Mouse (Mus musculus) ES-Bruce4 (cell line): ENCODE results near the gene Spats2l. TPM values are rescaled to one million over a fixed set of nuclear protein-coding genes. Genes with fewer than 3 reads are reported as not detected.
A peak's percentile ranks its signal among the peaks of the same experiment; 100 is the strongest.

ENCODE experiments used
- H3K27ac ChIP-seq: 2 replicates; pipeline ENCODE4 v1.5.1; 2012; ENCODE audit warnings: low read length, inconsistent platforms; ENCODE audit not compliant: insufficient read depth
- H3K27me3 ChIP-seq: 2 replicates; pipeline ENCODE4 v1.6.1; 2012; ENCODE audit warnings: mild to moderate bottlenecking, low read length, inconsistent platforms; ENCODE audit not compliant: control insufficient read depth, poor library complexity, insufficient read depth, severe bottlenecking
- H3K36me3 ChIP-seq: 2 replicates; pipeline ENCODE4 v1.6.1; 2012; ENCODE audit warnings: inconsistent platforms, mild to moderate bottlenecking, low read length, moderate library complexity; ENCODE audit not compliant: control insufficient read depth, poor library complexity, insufficient read depth, severe bottlenecking
- H3K4me1 ChIP-seq: one replicate; pipeline ENCODE4 v1.8.1; 2011; ENCODE audit warnings: low read length; ENCODE audit not compliant: control insufficient read depth, insufficient read depth
- H3K4me3 ChIP-seq: 2 replicates; pipeline ENCODE4 v1.5.1; 2011; ENCODE audit warnings: low read depth, mild to moderate bottlenecking, low read length
- H3K9ac ChIP-seq: 2 replicates; pipeline ENCODE4 v1.6.1; 2012; ENCODE audit warnings: low read depth, mild to moderate bottlenecking, inconsistent platforms; ENCODE audit not compliant: poor library complexity, severe bottlenecking
- H3K9me3 ChIP-seq: replicated peaks from 2 replicates; pipeline ENCODE4 v1.6.1; 2012; ENCODE audit warnings: mild to moderate bottlenecking, low read length, inconsistent platforms; ENCODE audit not compliant: control insufficient read depth, poor library complexity, insufficient read depth, severe bottlenecking
- CTCF ChIP-seq: IDR thresholded peaks from one replicate; pipeline ENCODE4 v1.8.1; 2011; ENCODE audit warnings: low read depth, low read length
- EP300 ChIP-seq: IDR thresholded peaks from 2 replicates; pipeline ENCODE4 v1.6.1; 2011; ENCODE audit warnings: low read depth, low read length; ENCODE audit not compliant: insufficient read depth
- POLR2A ChIP-seq: IDR thresholded peaks from one replicate; pipeline ENCODE4 v1.8.1; 2011; ENCODE audit warnings: low read length; ENCODE audit not compliant: insufficient read depth
- polyA plus RNA-seq: library from polyadenylated mRNA; stranded (reverse); fragments of >200 nt; gene quantifications from 2 replicates; pipeline ENCODE4 v1.2.4, GENCODE M21; 2011; ENCODE audit warnings: low read depth; ENCODE audit not compliant: missing spikeins, insufficient read depth, insufficient read length

Gene Spats2l
- 13.6 and 14.1 TPM in 2 replicates for polyA plus RNA-seq

DNA sequence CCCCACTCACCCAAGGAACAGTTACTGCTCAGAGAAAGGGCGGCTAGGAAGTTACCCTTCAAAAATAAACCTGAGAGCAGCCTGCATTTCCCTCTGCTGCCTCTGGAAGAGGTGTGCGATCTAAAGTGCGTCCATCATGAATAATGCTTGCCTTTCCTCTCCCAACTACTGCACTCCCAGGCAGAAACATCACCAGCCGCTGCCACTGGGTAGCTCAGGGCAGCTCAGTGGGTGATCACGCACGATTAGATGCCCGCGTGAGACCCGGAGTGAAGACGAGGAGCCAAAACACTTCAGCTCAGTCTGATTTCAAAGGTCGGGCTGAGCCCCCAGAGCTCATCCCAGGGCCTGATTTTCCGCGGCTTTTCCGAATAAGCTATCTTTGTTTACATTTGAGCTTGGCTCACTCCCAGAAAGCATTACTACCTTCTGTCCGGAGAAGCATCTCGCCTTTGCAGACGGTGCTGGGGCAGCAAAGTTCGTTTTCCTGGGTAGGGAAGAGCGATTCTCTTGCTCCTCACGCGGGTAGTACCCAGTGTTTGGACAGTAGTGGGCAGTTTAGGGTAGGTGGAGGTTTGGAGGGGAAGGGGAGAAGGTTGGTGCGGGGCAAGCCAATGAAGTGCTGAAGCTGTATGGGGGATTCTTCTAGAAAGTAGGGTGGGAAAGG is at the start of gene Spats2l:
Gene Spats2l, plus strand, starts transcription at position 162 of the 667 bp plus-strand sequence.
- Histone ChIP-seq H3K9me3 (no peaks in the 10 kb centered on the region), H3K4me3 (peak within 1 kb of the TSS; percentile 99), H3K36me3 (no peaks in the 10 kb centered on the region), H3K27ac (no peak within 1 kb of the TSS), H3K27me3 (no peaks in the 10 kb centered on the region), H3K9ac (peak within 1 kb of the TSS; percentile 75), H3K4me1 (no peaks in the 10 kb centered on the region)
- TF ChIP-seq EP300 (no peak), CTCF (no peak), POLR2A (no peak)

DNA sequence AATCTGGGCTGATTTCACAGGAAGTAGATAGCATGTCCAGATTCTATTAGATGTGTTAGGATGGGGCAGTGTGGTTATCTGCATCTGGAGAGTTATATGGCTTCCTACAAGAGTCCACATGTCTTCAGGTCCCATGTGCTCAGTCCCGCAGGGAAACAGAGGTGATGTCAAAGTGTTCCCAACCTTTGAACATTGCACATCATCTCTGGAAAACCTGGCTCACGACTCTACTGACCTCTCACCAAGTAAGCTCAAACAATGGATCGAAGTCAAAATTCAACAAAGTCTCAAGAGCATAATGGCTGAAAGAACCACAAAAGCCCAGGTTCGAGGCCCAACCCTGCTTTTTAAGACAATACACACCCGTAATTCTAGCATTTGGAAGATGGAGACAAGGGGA is 48.7 kb upstream of the Spats2l start:
- H3K27ac ChIP-seq: no peak overlapping the region
- TF ChIP-seq EP300: no peak
- no peak for TF ChIP-seq CTCF
- no peak for TF ChIP-seq POLR2A
- H3K4me1 ChIP-seq: no peaks in the 10 kb centered on the region
- H3K9ac ChIP-seq: no peak overlapping the region
- H3K27me3 ChIP-seq: no peaks in the 10 kb centered on the region
- no peak overlapping the region for H3K4me3 ChIP-seq
- no peaks in the 10 kb centered on the region for H3K9me3 ChIP-seq
- H3K36me3 ChIP-seq: no peaks in the 10 kb centered on the region

- no peak for TF ChIP-seq EP300
- no peak for TF ChIP-seq POLR2A
- TF ChIP-seq CTCF: no peak
- H3K27me3 ChIP-seq: no peaks in the 10 kb centered on the region; the same call in 1 of the 2 replicates
- H3K9me3 ChIP-seq: no peaks in the 10 kb centered on the region
- H3K36me3 ChIP-seq: no peaks in the 10 kb centered on the region
- no peaks in the 10 kb centered on the region for H3K4me1 ChIP-seq
- H3K27ac ChIP-seq: no peak overlapping the region
- H3K4me3 ChIP-seq: no peak overlapping the region
- no peak overlapping the region for H3K9ac ChIP-seq
Observed at GRCm38 (mm10) chr1:57735877-57736276, 38.1 kb upstream of the Spats2l start.

DNA sequence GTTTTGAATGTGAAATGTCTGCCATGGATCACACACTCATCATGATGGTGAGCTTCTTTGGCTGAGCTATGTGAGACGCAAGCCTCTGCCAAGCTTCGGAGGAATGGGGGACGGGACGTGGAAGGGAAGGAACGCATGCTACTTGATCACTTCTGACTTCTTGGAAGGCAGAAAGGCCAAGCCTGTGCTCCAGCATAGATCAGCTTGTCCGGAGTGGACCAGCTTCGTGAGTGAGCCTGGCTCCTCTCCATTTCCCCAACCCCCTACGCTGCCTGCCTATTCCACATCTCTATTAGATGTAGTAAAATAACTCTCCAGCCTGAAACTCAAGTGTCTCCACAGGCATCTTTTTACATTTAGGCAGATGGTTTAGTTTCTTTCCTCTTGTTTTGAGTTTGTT is 32.2 kb upstream of the Spats2l start:
- TF ChIP-seq CTCF (no peak), POLR2A (no peak), EP300 (no peak)
- no peaks in the 10 kb centered on the region for H3K36me3 ChIP-seq
- H3K9ac ChIP-seq: no peak overlapping the region
- H3K27me3 ChIP-seq: no peaks in the 10 kb centered on the region
- H3K4me3 ChIP-seq: no peak overlapping the region
- H3K4me1 ChIP-seq: no peaks in the 10 kb centered on the region
- no peaks in the 10 kb centered on the region for H3K9me3 ChIP-seq
- no peak overlapping the region for H3K27ac ChIP-seq

GRCm38 (mm10) chr1:57742266-57742665 is 31.7 kb upstream of the Spats2l start:
- Histone ChIP-seq H3K27me3 (no peaks in the 10 kb centered on the region), H3K4me3 (no peak overlapping the region), H3K36me3 (no peaks in the 10 kb centered on the region), H3K4me1 (no peaks in the 10 kb centered on the region), H3K9ac (no peak overlapping the region), H3K9me3 (no peaks in the 10 kb centered on the region), H3K27ac (no peak overlapping the region)
- no peak for TF ChIP-seq POLR2A
- no peak for TF ChIP-seq CTCF
- no peak for TF ChIP-seq EP300

GRCm38 (mm10) chr1:57751781-57752180 is 22.2 kb upstream of the Spats2l start:
- Histone ChIP-seq H3K27me3 (no peaks in the 10 kb centered on the region; the same call in 1 of the 2 replicates), H3K27ac (no peak overlapping the region), H3K4me1 (no peaks in the 10 kb centered on the region), H3K36me3 (no peaks in the 10 kb centered on the region), H3K9me3 (no peaks in the 10 kb centered on the region), H3K4me3 (no peak overlapping the region), H3K9ac (no peak overlapping the region)
- TF ChIP-seq EP300 (no peak), POLR2A (no peak), CTCF (no peak)
